Comparison of ENCODE assay signal across 8 mouse cellular contexts in the genomic region with DNA sequence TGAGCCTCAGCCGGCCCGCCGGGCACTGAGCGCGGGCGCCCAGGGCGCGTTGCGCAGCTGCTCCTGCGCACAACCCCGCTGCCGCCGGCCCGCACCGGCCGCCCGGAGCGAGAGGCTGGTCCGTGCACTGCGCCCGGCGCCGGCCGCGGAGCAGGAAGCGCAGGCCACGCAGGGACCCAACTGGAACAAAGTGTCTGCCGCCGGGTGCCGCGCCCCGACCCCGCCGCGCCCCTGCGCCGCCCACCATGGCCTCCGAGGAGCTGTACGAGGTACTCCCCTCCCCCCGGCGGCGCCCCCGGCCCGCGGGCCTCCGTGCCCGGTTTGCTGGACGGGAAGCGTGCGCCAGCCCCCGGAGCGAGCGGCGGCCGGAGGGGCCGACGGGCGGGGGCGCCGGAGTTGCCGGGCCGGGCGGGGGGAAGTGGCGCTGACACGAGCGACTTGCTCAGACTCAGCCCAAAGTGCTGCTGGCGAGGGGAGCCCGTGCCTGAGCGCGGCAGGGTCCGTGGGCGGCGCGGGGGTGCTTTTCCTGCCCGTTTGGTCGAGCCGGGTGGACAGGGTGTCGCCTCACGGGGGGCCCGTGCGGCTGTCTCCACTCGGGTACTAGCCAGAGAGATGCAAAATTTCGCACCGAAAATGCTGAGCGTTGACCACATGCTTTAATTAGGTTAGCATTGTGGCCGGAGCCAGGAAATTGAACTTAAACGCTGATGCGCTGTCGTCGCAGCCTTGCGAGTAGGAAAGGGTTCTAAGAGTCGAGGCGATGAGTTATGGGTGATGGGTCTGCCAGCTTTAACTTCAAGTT.
DNase-seq lines count a peak whose midpoint lies in the region; ATAC-seq and TF ChIP-seq lines count a peak whose summit lies in the region.

No protein-coding gene starts in this region.

- H3K36me3 ChIP-seq in erythroblast, embryonic 14.5 days (ENCODE audit: control insufficient read depth) = peaks cover 28% of the 10 kb centered on the region
- no peaks in the 10 kb centered on the region for H3K36me3 ChIP-seq in heart, embryonic 12.5 days
- no peaks in the 10 kb centered on the region for H3K36me3 ChIP-seq in kidney, postnatal 0 days (ENCODE audit: insufficient read depth, low read length)
- H3K36me3 ChIP-seq in liver, embryonic 15.5 days (replicated peaks) = 0 out of 2 replicates have a peak, but pooled peaks cover 8% of the 10 kb centered on the region
- no peaks in the 10 kb centered on the region for H3K36me3 ChIP-seq in neural tube, embryonic 14.5 days (ENCODE audit: control insufficient read depth, insufficient read depth, low read length)

- WGBS in heart, embryonic 12.5 days = 3% methylated on average over 90 of the region's 93 CpGs
- under 1% methylated on average over 81 of the region's 93 CpGs for WGBS in kidney, postnatal 0 days
- WGBS in liver, embryonic 15.5 days (ENCODE audit: insufficient replicate concordance) = 1% methylated on average over 86 of the region's 93 CpGs
- WGBS in neural tube, embryonic 14.5 days = under 1% methylated on average over 40 of the region's 93 CpGs

- H3K4me2 ChIP-seq in heart, embryonic 12.5 days = peak overlapping the region; percentile 73
- peak overlapping the region; percentile 93 for H3K4me2 ChIP-seq in kidney, postnatal 0 days (ENCODE audit: low read length)
- H3K4me2 ChIP-seq in liver, embryonic 15.5 days = peak overlapping the region; percentile 98
- H3K4me2 ChIP-seq in neural tube, embryonic 14.5 days (ENCODE audit: low read depth, low read length) = peak overlapping the region; percentile 89

- peak overlapping the region; percentile 93 for H3K9ac ChIP-seq in heart, embryonic 12.5 days
- peak overlapping the region; percentile 93 for H3K9ac ChIP-seq in kidney, postnatal 0 days (ENCODE audit: low read depth, low read length)
- peak overlapping the region; percentile 100 for H3K9ac ChIP-seq in liver, embryonic 15.5 days
- peak overlapping the region; percentile 83 for H3K9ac ChIP-seq in neural tube, embryonic 14.5 days (replicated peaks; ENCODE audit: low read depth, low read length)

- H3K4me3 ChIP-seq in erythroblast, embryonic 14.5 days (replicated peaks) = peak overlapping the region; percentile 97
- H3K4me3 ChIP-seq in heart, embryonic 12.5 days = peak overlapping the region; percentile 92
- peak overlapping the region; percentile 99 for H3K4me3 ChIP-seq in kidney, postnatal 0 days (replicated peaks; ENCODE audit: low read depth, low read length)
- H3K4me3 ChIP-seq in liver, embryonic 15.5 days (replicated peaks) = peak overlapping the region; percentile 99
- H3K4me3 ChIP-seq in neural tube, embryonic 14.5 days (ENCODE audit: low read depth, low read length) = peak overlapping the region; percentile 96

- H3K9me3 ChIP-seq in erythroblast, embryonic 14.5 days (ENCODE audit: control insufficient read depth, low read length) = no peaks in the 10 kb centered on the region
- 0 out of 2 replicates have a peak, but pooled peaks cover 7% of the 10 kb centered on the region for H3K9me3 ChIP-seq in heart, embryonic 12.5 days (replicated peaks)
- peaks cover 7% of the 10 kb centered on the region; the same call in 1 of the 2 replicates for H3K9me3 ChIP-seq in kidney, postnatal 0 days (replicated peaks; ENCODE audit: low read length)
- H3K9me3 ChIP-seq in liver, embryonic 15.5 days (replicated peaks) = no peaks in the 10 kb centered on the region
- H3K9me3 ChIP-seq in neural tube, embryonic 14.5 days (ENCODE audit: control insufficient read depth, low read length) = peaks cover 9% of the 10 kb centered on the region; the same call in 1 of the 2 replicates

- peaks cover 6% of the 10 kb centered on the region; the same call in 1 of the 2 replicates for H3K27me3 ChIP-seq in erythroblast, embryonic 14.5 days (ENCODE audit: control insufficient read depth)
- peaks cover 12% of the 10 kb centered on the region for H3K27me3 ChIP-seq in heart, embryonic 12.5 days (replicated peaks)
- H3K27me3 ChIP-seq in kidney, postnatal 0 days (ENCODE audit: insufficient read depth, low read length) = no peaks in the 10 kb centered on the region
- H3K27me3 ChIP-seq in liver, embryonic 15.5 days = no peaks in the 10 kb centered on the region
- peaks cover 12% of the 10 kb centered on the region; the same call in 1 of the 2 replicates for H3K27me3 ChIP-seq in neural tube, embryonic 14.5 days (ENCODE audit: control insufficient read depth, insufficient read depth, low read length)

- peak; percentile 64 to 70 for DNase-seq in B cell, adult 2 months
- DNase-seq in adrenal gland, adult 8-10 months = peak; percentile 34
- DNase-seq in kidney, postnatal 0 days (ENCODE audit: low spot score) = peak; percentile 57
- peak; percentile 82 for DNase-seq in testis, postnatal 10 days (ENCODE audit: low spot score)

- TF ChIP-seq CTCF in kidney, postnatal 0 days (IDR thresholded peaks at IDR 0.05; ENCODE audit: low read depth) = no peak

- H3K4me1 ChIP-seq in erythroblast, embryonic 14.5 days (ENCODE audit: control insufficient read depth) = peaks cover 64% of the 10 kb centered on the region
- H3K4me1 ChIP-seq in heart, embryonic 12.5 days (replicated peaks) = peaks cover 21% of the 10 kb centered on the region
- peaks cover 9% of the 10 kb centered on the region; the same call in 1 of the 2 replicates for H3K4me1 ChIP-seq in kidney, postnatal 0 days (replicated peaks; ENCODE audit: insufficient read depth, low read length)
- H3K4me1 ChIP-seq in liver, embryonic 15.5 days (replicated peaks) = peaks cover 59% of the 10 kb centered on the region
- H3K4me1 ChIP-seq in neural tube, embryonic 14.5 days (ENCODE audit: control insufficient read depth, insufficient read depth, low read length) = peaks cover 11% of the 10 kb centered on the region

- H3K27ac ChIP-seq in heart, embryonic 12.5 days (ENCODE audit: poor library complexity, severe bottlenecking) = peak overlapping the region; percentile 94
- peak overlapping the region; percentile 94 for H3K27ac ChIP-seq in kidney, postnatal 0 days
- peak overlapping the region; percentile 96 for H3K27ac ChIP-seq in liver, embryonic 15.5 days (replicated peaks)
- peak overlapping the region; percentile 79 for H3K27ac ChIP-seq in neural tube, embryonic 14.5 days (ENCODE audit: low read depth, low read length)

- peak; percentile 63 for ATAC-seq in heart, embryonic 12.5 days (ENCODE audit: insufficient number of reproducible peaks, low FRiP score)
- peak; percentile 75 for ATAC-seq in kidney, postnatal 0 days (replicated peaks; ENCODE audit: low FRiP score, low read depth)
- ATAC-seq in liver, embryonic 15.5 days (ENCODE audit: insufficient read depth) = peak; percentile 62
- peak; percentile 86 for ATAC-seq in neural tube, embryonic 14.5 days (ENCODE audit: low read depth)

Comparison
In these comparisons a context has a peak if more than half of its experiments do, and no peak if none do; other contexts are left out.
1. Peak in every context shown above with its lines: DNase-seq, ATAC-seq, H3K4me3 ChIP-seq and H3K27ac ChIP-seq.